Mouse (Mus musculus) left cerebral cortex, postnatal 14 days (tissue): ENCODE data around the gene Rhox7b. TPM values are rescaled to one million over a fixed set of nuclear protein-coding genes. Genes with fewer than 3 reads are reported as not detected.
"Not testable (repeated sequence)": the region's sequence is repeated elsewhere in the genome, so short reads cannot be mapped to it uniquely, and the experiment has no call there.

Source experiments
- DNase-seq, 2 experiments: peaks; one replicate each; pipeline ENCODE4 v3.0.0; 2021 to 2022; ENCODE audit warnings: low spot score in 2 of 2, mixed read lengths in 1 of 2
- intact Hi-C: fragments of 180-260 bp; cut with DNase I; formaldehyde crosslinking; loops from one replicate; pipeline ENCODE4 v1.15.1; 2025
- long read RNA-seq, 2 experiments: library from polyadenylated mRNA; stranded (forward); transcript quantifications; one replicate each; pipeline ENCODE4 v2.0.0; 2021
- total RNA-seq, 2 experiments: library from RNA; stranded (reverse); gene quantifications; 2 replicates each; pipeline ENCODE4 v1.2.3; 2021

The Rhox7b gene
- total RNA-seq = not detected
- long read RNA-seq, experiment 1 = 0 reads
- long read RNA-seq, experiment 2 = 0 reads

DNA sequence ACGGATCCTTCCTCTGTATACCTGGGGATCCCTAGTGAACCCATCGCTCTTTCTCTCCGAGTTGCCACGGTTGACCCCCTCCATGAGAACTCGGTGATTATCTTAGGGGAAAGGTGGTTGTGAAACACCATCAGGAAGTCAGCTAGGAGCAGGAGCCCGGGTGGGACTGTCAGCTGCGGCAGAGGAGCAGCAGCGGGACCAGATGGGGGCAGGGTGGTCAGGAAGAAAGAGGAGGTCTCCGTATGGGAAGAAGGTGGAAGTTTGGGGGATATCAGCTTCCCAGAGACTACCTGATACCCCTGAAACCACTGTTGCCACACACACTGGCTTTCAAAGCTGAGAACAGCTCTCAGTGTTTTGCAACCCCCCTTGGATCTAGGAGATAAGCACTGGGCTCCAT, at the start of gene Rhox7b:
Rhox7b (minus strand) TSS at position 101 of the 400 bp plus-strand sequence.
- intact Hi-C loops = not testable (repeated sequence)

DNA sequence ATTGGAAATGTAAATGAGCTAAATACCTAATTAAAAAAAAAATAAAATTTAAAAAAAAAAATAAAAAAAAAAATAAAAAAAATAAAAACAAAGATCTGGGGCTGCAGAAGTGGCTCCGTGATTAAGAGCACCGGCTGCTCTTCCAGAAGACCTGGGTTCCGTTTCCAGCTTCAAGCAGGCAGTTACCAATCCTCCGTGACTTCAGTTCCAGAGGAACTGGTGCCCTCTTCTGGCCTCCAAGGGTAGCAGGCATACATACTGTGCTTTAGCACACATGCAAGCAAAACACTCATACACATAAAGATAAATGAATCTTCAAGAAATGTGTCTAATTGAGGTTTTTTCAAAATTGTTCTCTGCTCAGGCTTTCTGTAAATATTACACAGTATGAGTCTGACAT, 19.3 kb upstream of the Rhox7b start:
- no peak for DNase-seq
- intact Hi-C loops = no loop called here

More for the DNA sequence above, at the start of gene Rhox7b:
- DNase-seq = not testable (repeated sequence)

DNA sequence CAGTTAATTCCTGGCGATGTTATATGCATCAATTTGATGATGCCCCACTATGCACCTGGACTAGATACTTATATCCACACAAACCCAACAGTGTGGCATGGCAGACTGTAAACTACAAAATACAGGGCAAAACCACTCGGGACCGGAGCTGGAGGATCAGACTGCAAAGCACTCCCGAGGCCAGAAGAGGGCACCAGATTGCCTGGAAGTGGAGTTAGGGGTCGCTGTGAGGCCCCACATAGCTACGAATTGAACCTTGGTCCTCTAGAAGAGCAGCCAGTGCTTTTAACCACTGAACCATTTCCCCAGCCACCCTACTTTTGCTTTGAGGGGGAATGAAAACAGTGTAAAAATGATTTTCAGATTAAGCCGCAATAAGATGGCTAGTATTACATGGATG, 11.5 kb upstream of the Rhox7b start:
- intact Hi-C loops = no loop called here
- no peak for DNase-seq

DNA sequence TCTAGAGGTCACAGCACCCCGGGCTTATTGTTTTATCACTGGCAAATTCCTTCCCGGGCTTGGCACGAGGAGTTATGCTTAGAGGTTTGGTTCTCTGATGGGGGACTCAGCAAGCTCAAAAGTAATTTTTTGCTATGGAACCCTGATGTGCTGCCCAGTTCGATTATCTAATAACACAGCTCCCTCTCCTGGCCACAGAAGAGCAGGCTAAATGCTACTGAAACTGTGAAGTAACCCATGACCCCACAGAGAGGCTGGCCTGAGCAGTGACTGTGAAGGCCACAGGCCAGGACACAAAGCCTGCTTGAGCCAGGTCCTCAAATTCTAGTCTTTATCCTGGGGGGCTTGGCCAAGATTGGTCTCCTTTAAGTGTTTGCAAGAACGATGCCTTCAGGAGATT, 6.7 kb upstream of the Rhox7b start:
- no peak for DNase-seq
- intact Hi-C loops = no loop called here

DNA sequence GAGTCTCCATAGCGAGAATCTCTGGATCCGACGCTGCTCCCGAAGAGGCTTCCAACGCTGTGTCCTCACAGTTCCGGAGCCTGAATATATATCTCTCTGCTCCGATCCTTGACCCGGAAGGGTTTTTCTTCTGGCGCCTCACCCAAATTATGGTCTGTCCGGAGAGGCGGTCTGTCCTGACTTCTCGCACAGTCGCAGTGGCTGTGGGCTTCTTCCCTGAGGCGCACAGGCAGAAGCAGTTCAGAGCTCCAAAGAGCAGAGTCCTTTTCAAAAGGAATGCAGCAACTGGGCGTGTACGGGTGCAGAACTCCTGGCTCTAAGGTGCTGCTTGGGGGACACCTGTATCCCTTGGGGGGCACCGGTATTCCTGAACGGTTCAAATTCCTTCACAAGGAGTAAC, 4.6 kb upstream of the Rhox7b start, which contains the start of gene Rhox9:
Rhox9 (minus strand) TSS at position 101 of the 400 bp plus-strand sequence.
- DNase-seq, intact Hi-C loops: not testable (repeated sequence)

DNA sequence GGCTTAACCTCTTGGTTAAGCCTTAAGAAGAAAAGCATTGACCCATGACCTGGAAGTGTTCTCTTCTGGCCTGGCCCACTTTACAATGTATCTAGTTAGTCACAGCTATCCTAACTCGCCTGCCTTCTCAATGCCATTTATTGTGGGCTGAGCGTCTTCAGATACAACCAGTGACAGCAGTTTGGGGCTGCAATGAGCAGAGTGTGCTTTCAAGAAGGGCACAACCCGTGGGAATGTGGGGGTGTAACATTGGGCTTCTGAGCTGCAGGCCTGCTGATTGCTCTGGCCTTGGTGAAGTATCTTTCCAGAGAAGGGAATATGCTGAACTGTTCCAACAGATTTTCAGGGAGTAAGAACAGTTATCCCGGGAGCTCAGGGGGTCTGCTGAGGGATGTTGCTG, 18.2 kb downstream of the Rhox7b start, which contains the start of gene Rhox8:
Rhox8 (minus strand) TSS at position 101 of the 400 bp plus-strand sequence.
- DNase-seq = no peak
- intact Hi-C loops = no loop called here

DNA sequence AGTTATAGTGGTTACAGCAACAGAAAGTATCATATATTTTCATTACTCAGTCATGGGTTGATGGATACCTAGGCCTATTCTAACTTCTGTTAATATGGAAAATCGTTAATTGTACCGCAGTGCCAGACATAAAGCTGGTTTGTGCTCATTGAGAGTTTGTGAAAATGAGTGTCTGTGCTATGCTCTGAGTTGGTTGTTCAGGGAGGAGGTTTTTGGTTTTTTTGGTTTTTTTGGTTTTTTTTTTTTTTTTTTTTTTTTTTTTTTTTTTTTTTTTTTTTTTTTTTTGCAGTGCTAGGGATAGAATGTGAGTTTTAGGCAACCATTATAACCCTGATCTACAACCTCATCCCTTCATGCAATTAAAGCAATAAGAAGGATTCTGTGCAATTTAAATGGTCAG, 25.4 kb downstream of the Rhox7b start:
- DNase-seq = no peak
- intact Hi-C loops = no loop called here

Other genes with a start within 250 kb of the Rhox7b start
- gene Rhox4g, start 245.9 kb downstream of the Rhox7b start, total RNA-seq = not detected
- not detected for gene Rhox3h, start 228.5 kb downstream of the Rhox7b start, total RNA-seq
- gene Rhox2h, start 224.0 kb downstream of the Rhox7b start, total RNA-seq = not detected
- not detected for gene Rhox5, start 92.4 kb downstream of the Rhox7b start, total RNA-seq
- not detected for gene Rhox6, start 70.3 kb downstream of the Rhox7b start, total RNA-seq
- gene Rhox7a, start 65.5 kb downstream of the Rhox7b start, total RNA-seq = not detected
- gene Rhox8, start 18.3 kb downstream of the Rhox7b start, total RNA-seq = not detected
- gene Rhox9, start 4.5 kb upstream of the Rhox7b start, total RNA-seq = not detected
- gene Btg1-ps1, start 121.6 kb upstream of the Rhox7b start, total RNA-seq = not detected
- not detected for gene Btg1-ps2, start 145.9 kb upstream of the Rhox7b start, total RNA-seq
- gene Rhox10, start 169.2 kb upstream of the Rhox7b start, total RNA-seq = not detected
- not detected for gene Rhox11, start 187.9 kb upstream of the Rhox7b start, total RNA-seq
- not detected for gene Rhox12, start 213.7 kb upstream of the Rhox7b start, total RNA-seq
- not detected for gene Rhox13, start 224.0 kb upstream of the Rhox7b start, total RNA-seq